Mouse (Mus musculus) layer of hippocampus, postnatal 25 days (tissue): ENCODE measurements around the gene Was. TPM values are rescaled to one million over a fixed set of nuclear protein-coding genes. Genes with fewer than 3 reads are reported as not detected.
A peak's percentile ranks its signal among the peaks of the same experiment; 100 is the strongest.
"Not testable (repeated sequence)": the region's sequence is repeated elsewhere in the genome, so short reads cannot be mapped to it uniquely, and the experiment has no call there.

ENCODE experiments used
- DNase-seq, 2 experiments: peaks; one replicate each; pipeline ENCODE4 v3.0.0; 2022; ENCODE audit warnings: mixed read lengths in 2 of 2, low spot score in 1 of 2; ENCODE audit errors: extremely low spot score in 1 of 2
- total RNA-seq, 2 experiments: library from RNA; stranded (reverse); gene quantifications; 2 replicates each; pipeline ENCODE4 v1.2.3; 2021

Gene Was
- total RNA-seq, 2 experiments from 2014 or later = 1.0 to 1.5 TPM

- no peak for DNase-seq
Observed at GRCm38 (mm10) chrX:8075104-8075503, 15.2 kb downstream of the Was start.

- peak; percentile 70 for DNase-seq
Observed at GRCm38 (mm10) chrX:8074430-8075014, 15.8 kb downstream of the Was start, which contains the start of gene Suv39h1. Suv39h1 (minus strand) TSS chrX:8074760.

- peak in 1 of 2 experiments; percentile 3 for DNase-seq
Observed at GRCm38 (mm10) chrX:8073881-8074429, 16.3 kb downstream of the Was start.

GRCm38 (mm10) chrX:8069166-8069565, 21.1 kb downstream of the Was start:
- no peak for DNase-seq

- not testable (repeated sequence) for DNase-seq
Observed at GRCm38 (mm10) chrX:8051044-8051781, 39.1 kb downstream of the Was start.

- no peak for DNase-seq
Observed at GRCm38 (mm10) chrX:8033009-8033408, 57.3 kb downstream of the Was start.

Other genes starting within 250 kb of the Was start
- gene Otud5, start 249.1 kb downstream of the Was start, total RNA-seq = 10 to 100 TPM; 75.8 to 85.3 TPM
- 10 to 100 TPM; 52.2 to 57.4 TPM for gene Pim2, start 212.2 kb downstream of the Was start, total RNA-seq
- gene Slc35a2, start 206.5 kb downstream of the Was start, total RNA-seq = 10 to 100 TPM; 44.7 to 45.9 TPM
- 10 to 100 TPM; 78.1 to 93.2 TPM for gene Pqbp1, start 191.2 kb downstream of the Was start, total RNA-seq
- gene Timm17b, start 191.1 kb downstream of the Was start, total RNA-seq = 10 to 100 TPM; 25.5 to 27.9 TPM
- not detected for gene Gm10491, start 182.7 kb downstream of the Was start, total RNA-seq
- not detected for gene Gm10490, start 181.0 kb downstream of the Was start, total RNA-seq
- gene Pcsk1n, start 170.7 kb downstream of the Was start, total RNA-seq = 100 to 1,000 TPM; 386 to 442 TPM
- not detected for gene Eras, start 161.9 kb downstream of the Was start, total RNA-seq
- gene Hdac6, start 142.6 kb downstream of the Was start, total RNA-seq = 10 to 100 TPM; 42.4 to 57.2 TPM
- not detected for gene Gata1, start 112.4 kb downstream of the Was start, total RNA-seq
- under 1 TPM; 0.59 to 0.71 TPM for gene Glod5, start 72.0 kb downstream of the Was start, total RNA-seq
- 10 to 100 TPM; 19.3 to 20.9 TPM for gene Suv39h1, start 15.7 kb downstream of the Was start, total RNA-seq
- gene Wdr13, start 42.4 kb upstream of the Was start, total RNA-seq = 100 to 1,000 TPM; 199 to 214 TPM
- gene Rbm3, start 55.4 kb upstream of the Was start, total RNA-seq = 100 to 1,000 TPM in 1 of 2 experiments, 10 to 100 TPM in 1; 94.0 to 137 TPM
- gene Tbc1d25, start 85.7 kb upstream of the Was start, total RNA-seq = 10 to 100 TPM; 13.3 to 13.9 TPM
- gene Ebp, start 103.0 kb upstream of the Was start, total RNA-seq = 10 to 100 TPM; 36.1 to 38.4 TPM
- gene Porcn, start 116.0 kb upstream of the Was start, total RNA-seq = 100 to 1,000 TPM in 1 of 2 experiments, 10 to 100 TPM in 1; 94.5 to 101 TPM
- gene Ftsj1, start 161.9 kb upstream of the Was start, total RNA-seq = 10 to 100 TPM; 23.2 to 29.7 TPM
- 1 to 10 TPM; 5.3 to 7.9 TPM for gene Slc38a5, start 180.6 kb upstream of the Was start, total RNA-seq
- not detected for gene Ssxb10, start 236.9 kb upstream of the Was start, total RNA-seq